Mouse (Mus musculus): ENCODE measurements around the gene Gfpt2.

DNA sequence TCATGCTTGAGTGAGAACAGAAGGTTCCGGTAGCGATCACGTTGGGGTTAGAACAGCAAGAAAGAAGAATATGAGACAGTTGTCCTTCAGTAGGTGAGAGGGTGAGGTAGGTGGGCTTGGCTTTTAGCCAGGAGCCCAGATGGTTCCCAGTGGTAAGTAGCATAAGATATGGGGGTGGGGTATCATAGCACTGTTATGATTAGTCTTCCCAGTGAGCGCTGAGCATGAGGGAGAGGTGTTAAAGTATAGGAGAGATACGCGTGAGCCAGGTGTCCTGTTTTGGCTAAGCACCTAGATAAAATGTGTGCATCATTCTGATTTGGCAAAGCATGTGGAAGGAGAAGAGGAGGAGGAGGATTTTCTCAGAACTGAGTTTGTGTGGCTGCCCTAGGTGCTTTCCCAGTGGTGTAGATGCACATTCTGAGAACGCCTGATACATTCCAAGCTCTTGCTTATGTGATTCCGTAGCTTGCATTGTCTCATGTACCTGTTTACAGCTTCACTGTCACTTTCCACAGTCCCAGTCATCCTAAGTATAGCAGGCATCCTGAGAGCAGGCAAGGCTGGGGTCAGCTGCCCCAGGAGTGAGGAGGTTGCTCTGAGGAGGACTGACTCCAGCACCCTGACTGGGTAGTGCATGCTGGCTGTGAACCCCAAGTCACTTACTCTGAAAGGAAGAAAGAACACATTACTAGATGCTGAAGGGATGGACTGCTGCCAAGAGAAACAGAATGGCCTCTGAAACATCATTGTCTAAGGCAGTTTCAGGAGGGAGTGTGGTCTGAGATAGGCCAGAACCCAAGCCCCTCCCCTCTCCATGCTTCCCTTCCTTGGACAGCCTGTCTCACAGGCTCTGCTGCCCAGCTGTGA, 83.2 kb downstream of the Gfpt2 start:
- no peak for TF ChIP-seq MYC (IDR thresholded peaks at IDR 0.05; ENCODE audit: low read depth, low read length)
- no peak for TF ChIP-seq MAZ (IDR thresholded peaks at IDR 0.05; ENCODE audit: low read depth, low read length)
- TF ChIP-seq USF1 (IDR thresholded peaks at IDR 0.05; ENCODE audit: low read depth, low read length), result no peak
- no peak for TF ChIP-seq MAFK (IDR thresholded peaks at IDR 0.05; ENCODE audit: insufficient replicate concordance, low read length)
- TF ChIP-seq JUND (conservative IDR thresholded peaks at IDR 0.05; ENCODE audit: low read depth, low read length), result no peak

All from CH12.LX (cell line).